Mouse (Mus musculus) liver, adult 2 months (tissue): ENCODE data around the gene Lrp1. TPM values are rescaled to one million over a fixed set of nuclear protein-coding genes. Genes with fewer than 3 reads are reported as not detected.
A peak's percentile ranks its signal among the peaks of the same experiment; 100 is the strongest.

Experiments
- DNase-seq: peaks from one replicate; pipeline ENCODE4 v3.0.0-alpha.2; 2011; ENCODE audit warnings: low read depth, low spot score; ENCODE audit errors: extremely low read depth
- H3K27ac ChIP-seq: fragments of 200-500 bp; replicated peaks from 2 replicates; pipeline ENCODE4 v1.5.1; 2012; ENCODE audit warnings: low read depth, mild to moderate bottlenecking, control low read depth, inconsistent platforms, low read length; ENCODE audit not compliant: insufficient read depth
- H3K27me3 ChIP-seq: fragments of 200-500 bp; 2 replicates; pipeline ENCODE4 v1.6.1; 2012; ENCODE audit warnings: mild to moderate bottlenecking, moderate library complexity, low read length, inconsistent platforms; ENCODE audit not compliant: control insufficient read depth, insufficient read depth
- H3K36me3 ChIP-seq: fragments of 200-500 bp; 2 replicates; pipeline ENCODE4 v1.6.1; 2012; ENCODE audit warnings: low read length, inconsistent platforms; ENCODE audit not compliant: control insufficient read depth, insufficient read depth
- H3K4me1 ChIP-seq: fragments of 200-500 bp; 2 replicates; pipeline ENCODE4 v1.6.1; 2011; ENCODE audit warnings: low read length; ENCODE audit not compliant: control insufficient read depth, insufficient read depth
- H3K4me3 ChIP-seq: fragments of 200-500 bp; 2 replicates; pipeline ENCODE4 v1.5.1; 2011; ENCODE audit warnings: low read depth, mild to moderate bottlenecking, control low read depth, low read length, moderate library complexity; ENCODE audit not compliant: insufficient read depth
- H3K79me2 ChIP-seq: fragments of 200-500 bp; 2 replicates; pipeline ENCODE4 v1.6.1; 2012; ENCODE audit warnings: inconsistent platforms, mild to moderate bottlenecking, low read length, moderate library complexity; ENCODE audit not compliant: control insufficient read depth, insufficient read depth
- H3K9ac ChIP-seq: fragments of 200-500 bp; 2 replicates; pipeline ENCODE4 v1.6.1; 2012; ENCODE audit warnings: low read depth, mild to moderate bottlenecking, control low read depth, inconsistent platforms, low read length
- CTCF ChIP-seq: fragments of 200-500 bp; IDR thresholded peaks from 2 replicates; pipeline ENCODE4 v1.5.1; 2011; ENCODE audit warnings: low read depth, low read length, control low read depth
- POLR2A ChIP-seq: fragments of 200-500 bp; IDR thresholded peaks from 2 replicates; pipeline ENCODE4 v1.6.1; 2011; ENCODE audit warnings: low read length, control low read depth; ENCODE audit not compliant: insufficient read depth; ENCODE audit errors: extremely low read depth
- WGBS: fragments of 180-500 bp; shearing (Covaris S2); methylation state at CpG from one replicate; pipeline ENCODE4 v1.1.7; 2018; 5-methylcytosine and 5-hydroxymethylcytosine counted together
- polyA plus RNA-seq: library from polyadenylated mRNA; depleted of rRNA; stranded (reverse); fragments of >200 nt; gene quantifications from 2 replicates; pipeline ENCODE4 v1.2.3, GENCODE M21; 2012
- total RNA-seq: library from RNA; depleted of rRNA; stranded (reverse); fragments of >200 nt; gene quantifications from 2 replicates; pipeline ENCODE4 v1.2.3, GENCODE M21; 2014

Lrp1 gene
- total and polyA plus RNA-seq, 2 experiments = 193 to 354 TPM

- DNase-seq = no peak
- Histone ChIP-seq H3K4me1 (peaks cover 21% of the 10 kb centered on the region), H3K36me3 (peaks cover 56% of the 10 kb centered on the region), H3K79me2 (no peaks in the 10 kb centered on the region; the same call in 1 of the 2 replicates), H3K27me3 (no peaks in the 10 kb centered on the region), H3K9ac (peak overlapping the region; percentile 47), H3K27ac (peak overlapping the region; percentile 73), H3K4me3 (no peak overlapping the region)
- TF ChIP-seq POLR2A (no peak), CTCF (no peak)
- WGBS = 70% methylated on average over 15 of the region's 15 CpGs
Measured at GRCm38 (mm10) chr10:127577982-127578381, 43.0 kb downstream of the Lrp1 start.

DNA sequence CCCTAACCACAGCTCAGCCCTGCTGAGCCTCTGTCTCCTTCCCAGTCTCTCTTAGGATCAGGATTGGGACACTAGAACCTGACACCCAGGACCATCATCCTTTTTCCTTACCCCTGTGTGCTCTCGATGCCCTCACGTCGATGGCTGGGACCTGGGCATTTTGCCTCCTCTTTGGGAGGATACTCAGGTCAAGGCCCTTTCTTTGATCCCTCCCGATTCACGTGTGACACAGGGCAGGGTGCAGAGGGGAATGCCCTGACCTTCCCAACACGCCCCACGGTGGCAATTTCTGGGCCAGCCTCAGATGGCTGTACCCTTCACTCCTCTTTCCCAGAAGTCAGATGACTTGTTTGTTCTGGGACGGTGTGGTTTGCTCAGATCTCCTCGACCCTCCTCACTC, 43.8 kb downstream of the Lrp1 start:
- Histone ChIP-seq H3K36me3 (peaks cover 57% of the 10 kb centered on the region), H3K79me2 (no peaks in the 10 kb centered on the region; the same call in 1 of the 2 replicates), H3K9ac (no peak overlapping the region), H3K4me1 (peaks cover 25% of the 10 kb centered on the region), H3K27ac (peak overlapping the region; percentile 73), H3K4me3 (no peak overlapping the region), H3K27me3 (no peaks in the 10 kb centered on the region)
- WGBS = 20% methylated on average over 9 of the region's 9 CpGs
- TF ChIP-seq POLR2A (no peak), CTCF (no peak)
- DNase-seq = peak; percentile 97

DNA sequence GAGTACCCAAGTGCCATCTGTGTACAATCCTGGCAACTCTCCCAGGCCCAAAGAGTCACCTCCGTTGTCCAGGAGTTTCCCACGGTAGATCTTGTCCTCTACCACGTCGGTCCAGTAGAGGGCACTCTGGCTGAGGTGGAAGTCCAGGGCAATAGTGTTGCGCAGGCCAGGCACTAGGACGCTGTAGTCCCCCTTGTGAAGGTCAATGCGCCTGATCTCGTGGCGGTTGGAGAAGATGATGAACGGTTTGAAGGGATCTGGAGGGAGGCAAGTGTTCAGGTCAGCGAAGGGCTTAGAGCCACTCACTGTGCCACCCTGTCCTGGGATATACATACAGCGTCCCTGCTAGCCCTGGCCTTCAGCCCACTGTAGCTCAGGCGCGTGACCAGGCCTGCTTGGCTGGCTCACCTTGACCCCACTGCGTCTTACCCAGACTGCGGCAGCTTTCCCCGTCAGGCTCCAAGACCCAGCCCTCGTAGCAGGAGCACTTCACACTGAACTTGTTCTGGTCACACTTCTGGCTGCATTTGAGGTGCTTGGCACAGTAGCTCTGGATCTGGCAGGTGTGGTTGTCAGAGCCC, 44.5 kb downstream of the Lrp1 start:
- TF ChIP-seq CTCF = peak; percentile 93
- TF ChIP-seq POLR2A = no peak
- Histone ChIP-seq H3K36me3 (peaks cover 55% of the 10 kb centered on the region), H3K4me1 (peaks cover 27% of the 10 kb centered on the region), H3K79me2 (no peaks in the 10 kb centered on the region; the same call in 1 of the 2 replicates), H3K9ac (peak overlapping the region; percentile 5), H3K27me3 (no peaks in the 10 kb centered on the region), H3K27ac (peak overlapping the region; percentile 73), H3K4me3 (no peak overlapping the region)
- peak; percentile 86 for DNase-seq
- WGBS = 12% methylated on average over 18 of the region's 18 CpGs

DNA sequence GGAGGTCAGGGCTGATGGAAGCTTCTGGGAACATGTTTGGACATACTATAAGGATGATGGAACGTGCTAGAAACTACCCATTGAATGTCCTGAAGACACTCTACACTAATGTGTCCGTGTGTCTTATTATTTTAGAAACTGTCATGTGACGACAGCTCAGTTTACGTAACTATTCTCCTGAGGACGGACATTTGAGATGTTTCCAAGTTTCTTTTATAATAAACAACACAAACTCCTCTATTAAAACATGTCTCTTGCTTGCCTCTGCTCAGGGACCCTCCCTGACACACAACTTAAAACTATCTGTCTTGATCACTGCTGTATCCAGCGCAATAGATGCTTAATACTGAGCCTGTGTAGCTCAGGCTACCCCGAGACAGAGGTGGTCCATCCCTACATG, 45.2 kb downstream of the Lrp1 start:
- 66% methylated on average over 7 of the region's 7 CpGs for WGBS
- H3K4me3 ChIP-seq = no peak overlapping the region
- H3K4me1 ChIP-seq = peaks cover 27% of the 10 kb centered on the region
- H3K36me3 ChIP-seq = peaks cover 57% of the 10 kb centered on the region
- H3K9ac ChIP-seq = no peak overlapping the region
- no peak for TF ChIP-seq POLR2A
- no peak for TF ChIP-seq CTCF
- no peaks in the 10 kb centered on the region; the same call in 1 of the 2 replicates for H3K79me2 ChIP-seq
- no peaks in the 10 kb centered on the region for H3K27me3 ChIP-seq
- H3K27ac ChIP-seq = 0 out of 2 replicates have a peak overlapping the region, but pooled peaks have one; percentile 8
- DNase-seq = no peak

DNA sequence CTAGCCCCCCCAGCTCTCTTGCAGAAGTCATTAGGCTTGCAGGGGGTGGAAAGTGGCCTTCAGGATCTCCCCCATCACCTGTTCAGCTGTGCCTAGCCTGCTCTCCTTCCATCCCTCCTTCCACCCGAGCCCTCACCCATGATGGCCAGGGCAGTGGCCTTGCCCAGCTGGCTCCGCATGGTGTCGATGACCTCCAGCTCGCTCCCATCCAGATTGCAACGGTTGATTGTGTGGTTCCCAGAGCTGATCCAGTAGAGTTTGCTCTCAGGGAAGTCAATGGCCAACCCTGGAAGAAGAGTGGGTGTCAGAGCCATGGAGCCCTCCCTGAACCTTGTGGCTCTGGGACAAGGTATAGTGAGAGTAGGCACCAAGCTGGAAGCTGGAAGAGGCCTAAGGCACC, 48.7 kb downstream of the Lrp1 start:
- H3K27me3 ChIP-seq = no peaks in the 10 kb centered on the region
- TF ChIP-seq CTCF = no peak
- no peak for TF ChIP-seq POLR2A
- H3K4me1 ChIP-seq = peaks cover 14% of the 10 kb centered on the region
- H3K79me2 ChIP-seq = no peaks in the 10 kb centered on the region; the same call in 1 of the 2 replicates
- peaks cover 66% of the 10 kb centered on the region for H3K36me3 ChIP-seq
- no peak overlapping the region for H3K4me3 ChIP-seq
- DNase-seq = peak; percentile 75
- H3K27ac ChIP-seq = no peak overlapping the region
- H3K9ac ChIP-seq = no peak overlapping the region
- 24% methylated on average over 5 of the region's 5 CpGs for WGBS

DNA sequence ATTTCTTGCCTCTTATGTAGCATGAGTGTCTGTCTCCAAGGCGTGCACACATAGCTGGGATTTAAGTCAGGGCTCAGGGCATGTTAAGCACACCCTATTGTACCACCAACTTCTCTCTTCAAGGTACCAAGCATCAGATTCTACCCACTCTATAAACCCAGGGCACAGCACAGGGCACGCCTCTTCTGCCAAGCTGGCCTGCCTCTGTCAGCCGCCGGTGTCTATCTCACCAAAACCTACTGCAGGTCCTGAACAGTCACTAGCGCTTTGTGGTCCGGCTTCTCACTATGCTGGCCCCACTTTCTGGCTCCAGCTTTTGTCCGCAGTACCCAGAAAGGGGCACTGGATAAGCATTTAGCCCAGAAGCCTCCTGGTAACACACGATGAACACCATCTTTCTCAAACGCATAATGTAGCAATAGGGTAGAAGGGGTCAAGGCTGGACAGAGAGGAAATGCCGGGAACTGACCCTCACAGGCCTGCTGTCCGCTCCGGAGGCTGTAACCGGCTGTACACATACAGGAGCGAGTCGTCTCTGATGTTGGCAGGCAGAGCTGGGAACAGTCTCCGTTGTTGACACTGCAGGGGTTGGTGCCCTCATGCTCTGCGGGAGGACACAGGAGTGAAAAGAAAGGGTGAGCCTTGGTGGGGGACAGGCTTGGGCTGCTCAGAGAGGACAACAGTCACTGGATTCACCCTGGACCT, 49.9 kb downstream of the Lrp1 start:
- TF ChIP-seq POLR2A (no peak), CTCF (no peak)
- Histone ChIP-seq H3K4me1 (peaks cover 7% of the 10 kb centered on the region), H3K79me2 (no peaks in the 10 kb centered on the region; the same call in 1 of the 2 replicates), H3K4me3 (no peak overlapping the region), H3K27ac (peak overlapping the region; percentile 21), H3K36me3 (peaks cover 75% of the 10 kb centered on the region), H3K9ac (no peak overlapping the region), H3K27me3 (no peaks in the 10 kb centered on the region)
- peak; percentile 73 for DNase-seq
- WGBS = 28% methylated on average over 17 of the region's 17 CpGs
